Mouse (Mus musculus) brain, embryonic 14.5 days (tissue): Measurements from ENCODE around the gene Sprtn.

ENCODE experiments used
- CTCF ChIP-seq: fragments of 200-500 bp; IDR thresholded peaks from 2 replicates; pipeline ENCODE4 v1.5.1; 2012; ENCODE audit warnings: inconsistent platforms, mild to moderate bottlenecking, moderate library complexity, borderline replicate concordance; ENCODE audit not compliant: insufficient read depth, insufficient read length; ENCODE audit errors: extremely low read depth
- POLR2A ChIP-seq: fragments of 200-500 bp; IDR thresholded peaks from 2 replicates; pipeline ENCODE4 v1.6.1; 2012; ENCODE audit warnings: mild to moderate bottlenecking, inconsistent platforms, borderline replicate concordance; ENCODE audit not compliant: poor library complexity, insufficient read depth, insufficient read length, severe bottlenecking; ENCODE audit errors: extremely low read depth

DNA sequence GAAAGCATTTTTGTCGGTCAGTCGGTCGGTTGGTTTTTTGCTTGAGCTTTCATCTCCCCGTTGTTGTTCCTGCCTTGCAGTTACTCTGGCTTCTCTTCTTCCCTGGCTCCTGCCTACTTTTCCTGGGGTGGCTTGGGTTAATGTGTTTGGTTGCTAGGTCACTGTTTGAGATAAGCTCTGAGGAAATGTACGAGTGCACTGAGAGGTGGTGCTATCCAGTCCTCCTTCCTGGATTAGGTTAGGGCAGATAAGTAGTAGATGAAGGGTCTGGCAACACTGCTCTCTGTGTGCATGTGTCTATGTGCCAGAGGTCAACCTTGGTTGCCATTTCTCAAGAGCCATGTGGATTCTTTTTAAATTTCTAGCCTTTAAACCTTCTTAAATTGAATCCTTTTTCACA, 25.0 kb upstream of the Sprtn start:
- TF ChIP-seq POLR2A (no peak), CTCF (no peak)
